Mouse (Mus musculus): Measurements from ENCODE around the gene Mapre1.
"Not testable (repeated sequence)": the region's sequence is repeated elsewhere in the genome, so short reads cannot be mapped to it uniquely, and the experiment has no call there.

Gene Mapre1

GRCm38 (mm10) chr2:153740500-153741436 is at the start of gene Mapre1:
TSS of gene Mapre1 (plus strand) at chr2:153741274.
- DNase-seq (ENCODE audit: low spot score): peak; percentile 100

- not testable (repeated sequence) for DNase-seq (ENCODE audit: low spot score)
Measured at GRCm38 (mm10) chr2:153693413-153693812, 47.7 kb upstream of the Mapre1 start.

GRCm38 (mm10) chr2:153694462-153695085 is 46.5 kb upstream of the Mapre1 start:
- peak; percentile 32 for DNase-seq (ENCODE audit: low spot score)

DNA sequence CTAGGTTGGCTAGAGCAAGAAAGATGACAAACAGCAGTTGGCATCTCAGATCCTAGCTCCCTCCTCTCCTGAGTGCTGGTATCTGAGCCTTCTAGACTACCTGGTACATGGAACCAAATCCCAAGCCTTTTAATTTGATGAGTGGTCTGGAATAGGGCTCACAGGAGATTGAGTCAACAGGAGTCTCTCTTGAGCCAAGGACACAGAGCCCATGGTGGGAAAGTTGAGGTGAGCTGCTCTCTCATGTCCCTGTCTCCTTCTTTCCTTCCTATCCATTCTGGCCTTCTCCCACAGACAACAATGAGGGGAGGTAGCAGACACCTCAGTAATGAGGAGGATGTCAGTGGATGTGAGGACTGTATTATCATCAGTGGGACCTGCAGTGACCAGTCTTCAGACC is 44.7 kb upstream of the Mapre1 start, which contains the start of gene Dnmt3c:
Gene Dnmt3c, plus strand, starts transcription at position 301 of the 400 bp plus-strand sequence.
- DNase-seq (ENCODE audit: low spot score): no peak

DNA sequence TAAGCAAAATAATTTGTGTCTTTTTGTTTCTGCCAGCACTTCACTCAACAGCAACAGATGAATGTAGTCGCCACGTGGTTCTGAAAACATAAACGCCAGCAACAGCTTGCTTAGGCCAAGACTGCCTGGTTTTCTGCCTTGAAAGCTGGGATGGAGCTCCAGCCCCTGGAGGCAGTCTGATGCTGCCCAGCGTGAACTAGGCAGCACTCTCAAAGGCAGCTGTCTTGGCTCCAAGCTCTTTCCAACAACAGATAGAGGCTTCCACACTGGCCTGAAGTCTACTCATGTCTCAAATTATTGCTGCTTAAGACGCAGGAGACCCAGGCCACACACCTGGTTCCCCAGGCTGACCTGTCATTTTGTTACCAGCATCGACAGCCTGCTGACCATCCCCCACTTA is 37.7 kb upstream of the Mapre1 start:
- peak; percentile 4 for DNase-seq (ENCODE audit: low spot score)

DNA sequence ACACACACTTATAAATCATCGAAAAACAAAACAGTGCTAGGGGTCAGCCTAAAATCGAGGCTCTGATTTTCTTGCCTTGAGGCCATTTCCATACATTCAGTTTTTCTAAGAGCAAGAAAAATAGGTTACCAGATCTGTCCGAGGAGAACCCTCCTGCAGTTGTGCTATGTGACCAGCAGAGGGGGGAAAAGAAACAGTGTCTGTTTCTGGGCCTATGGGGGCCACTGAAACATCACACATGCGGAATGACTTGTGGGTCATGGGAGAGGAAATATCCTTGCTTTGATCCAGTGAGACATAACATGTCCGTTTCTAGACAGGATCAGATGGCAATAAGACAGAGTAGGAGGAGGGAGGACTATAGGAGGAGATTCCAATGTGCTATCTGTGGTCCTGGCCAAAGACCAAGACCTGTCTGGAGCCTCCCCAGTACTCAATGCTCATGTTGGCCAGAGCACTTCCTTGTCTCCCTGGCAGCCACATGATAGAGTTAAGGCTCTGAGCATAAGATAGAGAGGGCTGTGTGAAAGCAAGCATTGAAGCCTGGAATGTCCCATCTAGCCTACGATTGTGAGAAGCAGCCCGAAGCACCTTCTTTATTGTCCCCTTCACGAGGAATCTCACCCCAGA is 30.3 kb upstream of the Mapre1 start:
- DNase-seq (ENCODE audit: low spot score): peak; percentile 82

GRCm38 (mm10) chr2:153712646-153713091 is 28.4 kb upstream of the Mapre1 start:
- DNase-seq (ENCODE audit: low spot score): peak; percentile 19

DNA sequence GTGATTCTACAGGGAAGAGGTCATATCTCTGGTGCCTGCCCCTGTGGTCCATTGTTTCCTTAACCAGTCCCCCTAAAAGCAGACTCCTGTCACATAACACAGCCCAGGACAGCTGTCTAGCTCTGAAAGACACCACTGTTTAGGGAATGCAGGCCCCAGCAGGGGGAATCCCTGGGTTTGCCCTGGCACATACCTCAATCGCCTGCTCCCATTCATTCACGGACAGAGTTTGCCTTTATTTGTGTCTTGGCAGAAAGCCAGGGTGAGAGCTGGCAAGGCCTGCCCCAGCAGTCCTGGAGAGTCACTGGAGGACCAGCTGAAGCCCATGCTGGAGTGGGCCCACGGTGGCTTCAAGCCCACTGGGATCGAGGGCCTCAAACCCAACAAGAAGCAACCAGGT is 27.8 kb upstream of the Mapre1 start:
- peak; percentile 8 for DNase-seq (ENCODE audit: low spot score)

GRCm38 (mm10) chr2:153717861-153718260 is 23.2 kb upstream of the Mapre1 start:
- DNase-seq (ENCODE audit: low spot score): not testable (repeated sequence)

DNA sequence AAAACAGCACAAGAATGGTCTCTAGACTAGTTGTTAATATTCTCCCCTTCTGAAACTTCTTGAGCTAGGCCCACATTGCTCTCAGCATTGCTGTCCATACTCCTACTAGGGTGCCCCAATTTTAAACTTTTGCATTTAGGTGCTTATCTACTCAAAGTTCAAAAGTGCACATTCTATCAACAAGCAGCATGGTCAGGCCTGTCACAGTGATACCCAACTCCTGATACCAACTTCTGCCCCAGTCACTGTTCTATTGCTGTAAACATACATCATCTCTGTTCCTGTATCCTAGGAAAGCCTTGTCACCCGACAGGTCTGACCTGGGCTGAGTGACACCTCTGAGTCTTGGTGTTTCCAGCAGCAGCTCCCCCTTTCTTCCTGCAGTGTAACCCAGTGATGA is 18.0 kb upstream of the Mapre1 start:
- DNase-seq (ENCODE audit: low spot score): no peak

- no peak for DNase-seq (ENCODE audit: low spot score)
Measured at GRCm38 (mm10) chr2:153724424-153724823, 16.6 kb upstream of the Mapre1 start.

DNA sequence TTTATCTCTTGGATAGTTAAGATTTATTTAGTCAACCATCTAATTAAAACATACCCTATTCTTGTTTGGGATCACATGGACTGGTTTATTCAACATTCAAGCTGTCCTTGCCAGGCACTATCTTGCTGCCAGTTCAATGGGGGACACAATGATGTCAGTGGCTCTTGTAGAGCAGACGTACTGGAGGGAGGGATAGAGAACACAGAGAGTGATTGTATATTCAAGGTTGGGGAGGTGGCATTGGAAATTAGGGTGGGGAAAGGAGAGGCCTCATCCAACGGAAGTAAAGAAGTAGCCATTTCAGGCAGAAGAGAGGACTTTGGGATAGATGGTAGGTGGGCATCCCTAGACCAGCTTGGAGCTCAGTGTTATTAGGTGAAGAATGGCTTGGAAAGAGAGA is 16.2 kb upstream of the Mapre1 start:
- no peak for DNase-seq (ENCODE audit: low spot score)

GRCm38 (mm10) chr2:153725291-153725690 is 15.8 kb upstream of the Mapre1 start:
- no peak for DNase-seq (ENCODE audit: low spot score)

DNA sequence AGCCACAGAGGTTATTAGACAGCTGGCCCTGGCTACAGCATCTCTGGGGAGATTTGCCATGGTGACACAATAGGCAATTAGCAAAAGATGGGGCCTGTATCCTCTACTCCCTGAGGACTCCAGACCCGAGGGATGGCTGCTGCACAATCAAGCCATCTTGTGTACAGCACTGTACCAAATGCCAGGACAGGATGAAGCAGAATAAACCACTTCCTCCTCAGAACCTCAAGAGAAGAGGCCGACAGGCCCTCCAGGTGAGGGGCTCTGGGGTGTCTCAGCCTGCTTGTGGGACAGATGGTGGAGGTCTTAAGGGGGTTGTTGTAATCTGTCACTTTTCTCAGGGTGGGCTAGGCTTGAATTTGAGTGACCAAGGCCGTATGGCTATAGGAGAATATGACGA is 7.0 kb upstream of the Mapre1 start:
- DNase-seq (ENCODE audit: low spot score): no peak

DNA sequence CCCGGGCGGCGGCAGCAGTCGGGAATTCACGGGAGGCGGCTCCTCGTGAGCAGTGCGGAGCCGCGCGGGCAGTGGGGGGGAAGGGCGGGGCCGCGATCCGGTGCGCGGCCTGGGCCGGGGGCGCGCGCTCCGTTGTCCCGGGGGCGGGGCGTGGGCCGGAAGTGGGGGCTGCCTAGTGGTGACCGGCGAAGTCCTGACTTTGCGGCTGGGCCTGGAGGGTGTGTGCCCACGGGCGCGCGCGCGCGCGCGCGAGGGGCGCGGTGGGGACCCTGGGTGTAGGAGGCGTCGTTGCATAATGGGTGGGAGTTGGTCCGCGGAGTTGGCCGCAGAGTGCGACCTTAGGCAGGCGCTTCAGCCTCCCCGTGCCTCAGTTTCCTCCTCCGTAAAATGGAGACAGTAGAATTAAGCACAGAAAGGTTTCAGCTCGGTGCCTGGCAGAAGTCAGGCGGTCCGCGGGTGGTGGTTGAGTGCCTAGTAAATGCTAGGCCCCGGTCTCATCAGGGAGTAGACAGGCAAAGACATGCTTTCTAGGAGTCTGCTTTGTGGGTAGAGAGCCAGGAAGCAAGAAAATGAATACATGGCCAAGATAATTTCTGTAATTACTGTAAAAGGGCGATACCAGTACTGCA is 477 bp downstream of the Mapre1 start:
- peak; percentile 78 for DNase-seq (ENCODE audit: low spot score)

GRCm38 (mm10) chr2:153747994-153748393 is 6.9 kb downstream of the Mapre1 start:
- no peak for DNase-seq (ENCODE audit: low spot score)

DNA sequence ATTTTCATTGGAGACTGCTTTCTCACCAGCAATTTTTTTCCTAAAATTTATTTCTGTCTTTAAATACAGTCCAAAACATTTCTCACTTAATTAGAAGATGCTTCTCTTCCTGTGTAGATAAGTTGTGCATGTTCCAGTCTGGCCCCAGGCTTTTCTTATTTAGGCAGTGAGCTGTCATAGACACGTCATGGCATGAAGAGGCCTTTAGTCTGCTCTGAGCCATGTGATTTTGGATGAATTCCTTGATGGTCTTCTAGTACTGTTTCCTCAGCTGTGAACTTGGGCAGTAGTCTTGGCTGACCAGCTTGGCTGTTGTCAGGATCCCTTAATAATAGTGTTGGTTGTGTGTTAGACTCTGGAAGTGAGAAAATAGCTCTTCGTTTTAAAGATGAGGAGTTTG is 9.3 kb downstream of the Mapre1 start:
- DNase-seq (ENCODE audit: low spot score): no peak

DNA sequence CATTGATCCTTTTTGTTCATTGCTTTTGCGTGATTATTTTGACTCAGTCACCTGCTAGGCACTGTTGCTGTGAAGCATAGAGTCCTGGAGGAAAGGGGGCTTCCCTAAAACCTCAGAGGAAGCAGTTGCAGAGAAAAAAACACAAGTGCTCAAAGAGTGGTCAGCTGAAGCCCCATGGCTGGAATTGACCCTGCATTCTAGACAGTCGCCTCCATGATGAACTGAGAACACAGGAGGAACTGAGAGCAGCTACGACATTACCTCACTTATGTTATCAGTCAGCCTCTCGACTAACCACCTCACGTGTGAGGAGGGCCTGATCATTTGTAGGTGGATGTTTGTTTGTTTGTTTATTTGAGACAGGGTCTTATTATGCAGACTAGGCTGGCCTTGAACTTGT is 21.0 kb downstream of the Mapre1 start:
- no peak for DNase-seq (ENCODE audit: low spot score)

DNA sequence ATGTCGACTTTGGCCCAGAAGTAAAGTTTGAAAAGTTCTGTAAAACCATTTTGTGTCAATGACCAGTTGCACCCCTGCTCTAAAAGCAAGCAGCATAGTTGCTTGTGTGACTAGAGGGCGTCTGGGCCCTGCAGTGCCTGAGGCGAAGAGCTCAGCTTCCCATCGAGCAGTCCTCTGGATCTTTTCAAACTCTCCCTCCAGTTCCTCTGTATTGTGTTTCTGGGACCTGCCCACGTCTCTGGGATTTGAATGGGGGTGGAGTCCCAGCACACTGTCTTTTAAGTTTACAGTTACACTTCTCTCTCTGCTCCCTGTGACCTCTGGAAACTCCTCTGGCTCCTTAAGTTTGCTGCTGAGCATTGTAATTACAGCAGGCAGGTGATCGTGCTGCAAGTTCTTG is 26.4 kb downstream of the Mapre1 start:
- no peak for DNase-seq (ENCODE audit: low spot score)

DNA sequence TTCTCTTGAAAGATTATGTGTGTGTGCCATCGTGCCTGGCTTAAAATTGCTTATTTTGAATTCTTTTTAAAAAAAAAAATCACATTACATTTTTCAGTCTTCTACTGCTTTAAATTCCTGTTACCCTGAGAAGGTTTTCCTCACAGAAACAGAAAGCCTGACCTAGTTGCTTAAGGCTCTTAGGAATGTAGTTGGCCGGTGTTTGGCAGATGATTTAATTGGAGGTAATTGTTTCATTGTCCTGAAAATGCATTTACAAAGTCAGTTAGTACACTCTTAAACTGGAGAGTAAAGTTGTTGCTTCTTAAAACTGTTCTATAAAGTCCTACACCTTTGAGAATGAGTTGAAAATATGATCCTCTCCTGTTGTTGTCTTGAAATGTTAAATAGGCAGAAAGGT is 27.8 kb downstream of the Mapre1 start:
- DNase-seq (ENCODE audit: low spot score): no peak

DNA sequence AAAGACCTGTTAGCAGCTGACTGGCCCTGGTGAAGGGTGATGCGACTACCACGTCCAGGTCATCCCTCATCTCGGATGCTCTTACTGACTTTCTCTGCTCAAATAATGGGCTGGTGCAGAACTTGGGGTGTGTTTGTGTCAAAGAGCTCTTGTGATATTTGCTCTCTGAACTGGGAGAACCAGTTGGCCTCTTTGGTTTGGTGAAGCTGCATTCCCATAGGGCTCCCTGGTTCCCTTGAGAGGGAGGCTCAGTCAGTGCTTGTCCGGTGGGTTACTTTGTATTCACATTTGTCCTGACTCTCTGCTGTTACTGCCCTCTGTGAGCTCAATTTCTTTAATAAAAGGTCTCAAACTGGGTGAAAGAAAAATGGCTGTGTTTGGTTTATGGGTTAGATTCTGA is 31.9 kb downstream of the Mapre1 start:
- no peak for DNase-seq (ENCODE audit: low spot score)

DNA sequence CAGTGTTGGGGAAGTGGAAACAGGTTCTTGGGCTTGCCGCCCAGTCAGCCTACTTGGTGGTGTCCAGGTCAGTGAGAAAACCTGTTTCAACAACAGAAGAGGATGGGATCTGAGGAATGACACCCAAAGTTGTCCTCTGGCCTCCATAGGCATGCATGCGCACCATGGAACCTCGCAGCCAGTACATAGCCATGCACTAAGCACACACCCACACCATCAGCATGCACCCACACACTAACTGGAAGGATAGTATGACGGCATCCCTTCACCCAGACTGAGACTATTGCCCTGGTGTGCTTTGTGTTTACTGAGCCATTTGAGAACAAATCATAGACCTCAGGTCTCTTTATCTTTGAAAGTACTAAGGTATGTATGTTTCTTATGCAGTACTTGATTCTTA is 34.4 kb downstream of the Mapre1 start:
- DNase-seq (ENCODE audit: low spot score): no peak

Measured in embryo, embryonic 10.5 days (tissue).